Mouse (Mus musculus) right cerebral cortex, postnatal 14 days (tissue): ENCODE measurements around the gene Olfr1105.

ENCODE experiments used
- DNase-seq: peaks from one replicate; pipeline ENCODE4 v3.0.0; 2022

The Olfr1105 gene

GRCm38 (mm10) chr2:87036431-87036830, at the start of gene Olfr1105:
Olfr1105 (minus strand) TSS chr2:87036531.
- DNase-seq: no peak

- no peak for DNase-seq
Observed at GRCm38 (mm10) chr2:87075717-87076116, 39.4 kb upstream of the Olfr1105 start, which contains the start of gene Olfr1107. Olfr1107 (minus strand) TSS chr2:87075817.

GRCm38 (mm10) chr2:87052173-87052572, 15.8 kb upstream of the Olfr1105 start, which contains the start of gene Olfr1106:
Olfr1106 (minus strand) TSS chr2:87052273.
- DNase-seq: no peak

GRCm38 (mm10) chr2:87026980-87027379, 9.4 kb downstream of the Olfr1105 start, which contains the start of gene Olfr1104:
Olfr1104 (minus strand) TSS chr2:87027080.
- no peak for DNase-seq

GRCm38 (mm10) chr2:86998098-86998497, 38.2 kb downstream of the Olfr1105 start, which contains the start of gene Olfr1102:
Olfr1102 (plus strand) TSS chr2:86998398.
- no peak for DNase-seq

GRCm38 (mm10) chr2:86991121-86991520, 45.2 kb downstream of the Olfr1105 start, which contains the start of gene Olfr1101:
Olfr1101 (minus strand) TSS chr2:86991221.
- DNase-seq: no peak
